Mouse (Mus musculus) ES-Bruce4 (cell line): Measurements from ENCODE around the gene Thap8.

Experiments
- CTCF ChIP-seq: IDR thresholded peaks from one replicate; pipeline ENCODE4 v1.8.1; 2011; ENCODE audit warnings: low read depth, low read length
- POLR2A ChIP-seq: IDR thresholded peaks from one replicate; pipeline ENCODE4 v1.8.1; 2011; ENCODE audit warnings: low read length; ENCODE audit not compliant: insufficient read depth

- TF ChIP-seq POLR2A (no peak), CTCF (no peak)
Measured at GRCm38 (mm10) chr7:30333436-30333835, 53.5 kb downstream of the Thap8 start.
